Mouse (Mus musculus) embryo, embryonic 11.5 days (tissue): ENCODE measurements at regions not wholly inside any gene's neighbourhood (a gene's known extent, or its start where the extent isn't known, plus 50 kb on each side); places are given as distances from the start of the nearest gene placed in this dataset.
"Not testable (repeated sequence)": the region's sequence is repeated elsewhere in the genome, so short reads cannot be mapped to it uniquely, and the experiment has no call there.

Experiments
- DNase-seq: peaks from one replicate; pipeline ENCODE4 v3.0.0-alpha.2; 2012; ENCODE audit warnings: low read depth, low spot score

DNA sequence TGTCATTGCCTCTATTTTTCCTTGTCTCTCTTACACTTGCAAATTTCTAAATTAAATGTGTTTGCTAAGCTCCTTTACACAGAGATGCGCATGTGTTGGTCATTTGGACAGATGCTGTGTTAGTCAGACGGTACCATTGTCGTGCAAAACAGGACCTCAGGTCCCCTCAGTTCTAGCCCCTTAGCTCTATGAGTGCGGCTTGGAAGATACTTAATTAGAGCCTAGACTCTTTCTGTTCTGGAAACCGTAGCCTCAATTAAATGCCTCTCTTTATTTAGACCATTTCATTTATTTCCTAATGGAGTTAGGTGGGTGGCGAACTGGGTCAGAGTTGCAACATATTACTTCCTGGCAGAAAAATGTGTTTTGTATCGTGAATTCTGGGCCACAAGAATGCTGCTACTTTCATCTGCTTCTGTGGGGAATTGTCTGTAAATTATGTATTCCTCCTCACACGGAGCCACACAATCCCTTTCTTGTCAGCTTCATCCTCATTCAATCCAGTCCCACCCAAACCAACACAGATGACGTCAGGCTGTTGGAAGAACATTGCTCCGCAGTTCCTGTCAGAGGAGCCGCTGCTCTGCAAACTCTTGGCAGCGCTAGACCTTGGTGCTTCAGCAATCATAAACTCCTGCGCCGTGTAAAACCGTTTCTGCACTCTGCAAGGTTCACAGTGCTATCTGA, 345.4 kb upstream of the Nova1 start:
- peak; percentile 13 for DNase-seq

DNA sequence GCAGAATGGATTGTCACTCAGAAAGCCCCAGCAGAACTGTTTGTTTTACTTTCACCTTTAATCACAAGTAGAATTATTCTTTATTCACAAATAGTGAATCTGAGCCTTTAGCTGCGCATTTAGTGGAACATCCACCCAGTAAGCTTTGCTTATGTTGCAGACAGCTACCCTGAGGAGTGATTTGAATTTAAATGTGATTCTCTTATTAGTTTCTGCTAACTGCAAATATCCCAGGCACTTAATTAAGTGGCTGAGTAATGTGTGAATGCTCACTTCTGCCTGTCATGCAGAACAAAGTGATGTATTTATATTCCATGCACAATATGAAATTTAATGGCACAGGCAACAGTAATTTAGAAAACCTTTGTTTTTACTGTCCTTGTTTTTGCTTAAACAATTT, 344.4 kb upstream of the Nova1 start:
- DNase-seq = no peak

DNA sequence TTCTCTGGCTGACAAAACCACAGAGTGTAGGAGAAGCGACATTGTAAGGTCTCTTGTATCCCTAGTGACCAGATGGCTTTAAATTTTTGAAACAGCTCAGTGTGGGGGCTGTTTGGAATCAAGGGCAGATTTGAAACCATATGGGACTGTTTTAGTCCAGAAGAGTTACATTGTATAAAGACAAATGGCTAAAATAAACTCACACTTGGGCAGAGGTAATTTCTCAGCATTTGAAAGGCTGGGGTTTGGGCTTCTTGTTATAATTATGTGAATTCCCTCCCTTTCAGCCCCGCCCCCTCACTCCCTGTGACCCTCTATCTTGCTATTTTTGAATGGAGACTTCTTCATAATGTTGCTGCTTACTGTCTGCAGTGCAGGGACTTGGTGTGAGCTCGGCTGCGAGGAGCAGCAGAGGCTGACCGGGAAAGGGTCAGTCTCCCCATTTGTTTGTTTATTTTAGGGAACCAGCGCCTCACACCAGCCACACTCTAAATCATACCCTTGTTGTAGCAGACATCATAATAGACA, 344.0 kb upstream of the Nova1 start:
- DNase-seq = peak; percentile 24

DNA sequence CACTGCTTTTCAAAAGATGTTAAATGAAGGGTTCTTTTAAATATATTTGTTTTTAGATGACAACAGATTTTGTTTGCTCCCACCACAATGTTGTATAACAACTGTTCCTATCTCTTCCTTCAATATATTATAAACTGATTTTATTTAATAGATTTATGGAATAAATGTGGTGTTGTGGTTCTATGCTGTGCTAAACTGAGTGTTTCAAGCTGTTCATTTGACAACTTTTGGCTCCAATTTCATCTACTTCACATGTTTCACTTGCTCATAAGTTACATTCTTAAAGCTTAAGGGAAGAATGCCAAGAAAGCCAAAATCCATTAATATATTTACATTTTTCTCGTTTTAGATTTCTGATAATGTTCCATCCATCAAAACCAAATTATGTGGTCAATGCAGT, 341.9 kb upstream of the Nova1 start:
- no peak for DNase-seq

DNA sequence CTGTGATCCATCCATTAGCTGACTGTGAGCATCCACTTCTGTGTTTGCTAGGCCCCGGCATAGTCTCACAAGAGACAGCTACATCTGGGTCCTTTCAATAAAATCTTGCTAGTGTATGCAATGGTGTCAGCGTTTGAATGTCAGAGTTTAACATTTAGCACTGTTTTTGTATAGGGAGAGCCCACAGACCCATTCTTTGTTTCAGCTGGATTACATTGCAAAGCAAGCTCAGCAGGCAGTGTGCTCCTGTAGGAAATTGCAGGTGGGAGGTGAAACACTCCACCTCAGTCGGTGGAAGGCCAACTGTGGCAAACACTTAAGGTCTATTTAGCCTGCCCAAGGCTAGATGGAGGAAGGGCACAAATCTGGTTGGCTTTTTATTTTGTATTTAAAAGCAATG, 337.2 kb upstream of the Nova1 start:
- DNase-seq = not testable (repeated sequence)

DNA sequence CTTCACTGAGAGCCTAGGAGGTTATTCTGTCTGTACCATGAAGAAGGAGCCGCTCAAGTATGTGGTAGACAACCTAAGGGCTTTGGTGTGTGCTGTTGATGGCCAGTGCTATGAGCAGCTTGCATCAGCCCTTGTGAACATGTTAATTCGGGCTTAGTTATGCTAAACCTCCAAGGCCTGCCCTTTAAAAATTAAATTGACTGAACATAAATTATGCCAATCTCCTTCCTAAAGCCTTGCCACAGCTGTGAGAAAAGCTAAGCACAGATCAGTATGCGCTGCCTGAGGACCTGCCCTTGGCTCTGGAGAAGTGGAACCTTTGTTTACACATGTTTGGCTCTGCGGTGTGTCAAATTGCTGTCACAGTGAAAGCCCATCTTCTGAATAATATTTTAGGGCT, 321.9 kb upstream of the Nova1 start:
- DNase-seq = no peak

DNA sequence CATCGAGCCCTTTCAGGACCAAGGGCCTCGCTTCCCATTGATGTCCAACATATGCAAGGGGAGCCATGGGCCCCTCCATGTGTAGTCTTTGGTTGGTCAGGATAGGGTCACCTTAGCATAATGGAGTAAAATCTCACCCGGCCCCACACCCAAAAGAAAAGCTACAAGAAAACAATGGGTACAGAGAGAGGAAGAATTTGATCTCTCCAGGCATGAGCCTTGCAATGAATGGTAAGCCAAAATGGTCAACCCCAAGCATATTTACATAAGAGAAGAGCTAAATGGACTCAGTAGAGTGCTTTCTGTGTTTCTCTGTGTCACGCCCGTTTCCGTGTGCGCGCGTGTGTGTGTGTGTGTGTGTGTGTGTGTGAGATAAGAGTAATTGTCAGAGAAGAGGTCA, 311.1 kb upstream of the Nova1 start:
- no peak for DNase-seq

DNA sequence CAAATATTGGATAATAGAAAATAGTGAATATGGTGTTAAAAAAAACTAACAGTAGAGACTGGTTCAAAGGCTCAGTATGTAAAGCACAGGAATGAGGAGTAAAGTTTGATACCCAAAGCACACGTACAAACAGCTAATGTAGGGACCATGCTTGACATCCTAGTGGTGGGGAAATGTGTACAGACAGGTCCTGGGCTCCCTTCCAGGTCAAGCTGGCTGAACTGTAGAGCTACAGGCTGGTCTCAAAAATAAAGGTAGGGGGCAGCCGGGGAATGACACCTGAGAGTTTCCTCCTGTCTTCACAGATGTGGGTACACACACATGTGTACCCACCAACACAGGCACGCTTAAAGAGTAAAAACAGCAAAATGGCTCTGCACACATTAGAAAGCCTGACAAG, 309.9 kb upstream of the Nova1 start:
- DNase-seq = no peak

DNA sequence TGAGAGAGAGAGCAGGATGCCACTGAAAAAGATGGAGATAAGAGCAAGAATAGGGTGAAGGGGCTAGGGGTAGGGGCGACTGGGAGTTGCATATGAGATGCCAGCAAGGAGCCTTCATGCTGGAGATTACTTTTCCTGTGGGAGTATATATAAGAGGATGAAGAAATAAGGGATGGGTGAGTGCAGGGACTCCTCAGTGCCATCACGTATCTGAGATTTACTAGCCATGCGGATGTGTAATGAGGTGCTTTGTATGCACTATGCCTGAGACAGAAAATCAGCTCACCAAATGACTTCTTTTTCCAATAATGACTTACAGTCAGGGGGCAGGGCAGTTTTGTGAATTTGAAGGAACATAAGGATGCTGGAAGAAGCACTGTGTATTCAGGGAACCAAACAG, 302.7 kb upstream of the Nova1 start:
- no peak for DNase-seq

DNA sequence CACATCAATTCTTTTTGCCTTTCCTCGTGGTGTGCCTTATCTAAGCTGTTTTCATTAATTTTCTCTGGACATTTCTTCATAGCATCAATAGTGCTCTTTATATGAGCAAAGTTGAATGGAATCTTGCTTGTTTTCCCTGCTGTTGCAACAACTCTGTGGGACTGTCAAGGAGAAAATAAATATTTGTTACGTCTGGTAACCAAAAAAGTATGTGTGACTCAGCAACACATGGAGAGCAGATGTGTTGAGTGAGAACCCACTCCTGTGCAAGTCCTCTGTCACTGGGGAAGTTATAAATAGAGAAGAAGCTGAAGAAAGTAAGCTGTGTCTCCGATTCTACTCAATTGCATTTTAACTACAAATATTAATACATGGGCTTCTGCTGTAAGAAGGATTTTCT, 298.8 kb upstream of the Nova1 start:
- no peak for DNase-seq

DNA sequence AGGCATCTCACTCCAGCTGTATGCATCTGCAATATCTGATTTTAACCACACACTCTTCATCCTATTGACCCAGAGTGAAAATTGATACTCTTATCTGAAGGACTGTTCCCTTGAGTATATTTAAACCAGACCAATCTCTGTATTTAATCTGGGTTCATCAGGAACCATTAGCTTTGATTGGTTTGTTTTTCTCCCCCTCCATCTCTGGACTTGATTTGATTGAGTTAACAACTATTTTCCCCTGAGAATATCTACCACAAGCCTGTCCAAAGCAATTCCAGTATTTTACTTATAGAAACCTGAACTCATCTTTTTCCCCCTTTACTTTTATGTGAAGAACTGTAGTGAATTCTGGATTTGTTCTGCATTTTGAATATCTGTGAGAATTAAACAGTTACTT, 270.5 kb upstream of the Nova1 start:
- no peak for DNase-seq

DNA sequence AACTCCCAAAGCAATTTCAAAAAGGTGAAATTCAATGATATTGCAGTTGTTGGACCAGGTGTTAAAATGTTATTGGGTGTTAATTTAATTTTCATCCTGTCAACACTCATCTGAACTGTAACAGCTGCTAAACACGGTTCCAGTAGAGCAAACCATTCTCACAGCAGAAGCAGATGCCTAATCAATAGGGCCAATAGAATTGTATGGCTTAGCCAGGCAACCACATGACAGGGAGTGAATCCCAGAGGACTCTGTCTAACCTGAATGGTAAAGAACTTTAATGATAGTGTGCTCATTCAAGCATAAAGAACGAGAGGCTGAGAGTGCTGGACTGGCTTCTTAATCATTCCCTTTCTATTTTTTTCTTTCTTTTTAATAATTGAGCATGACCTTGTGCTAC, 256.2 kb upstream of the Nova1 start:
- no peak for DNase-seq

DNA sequence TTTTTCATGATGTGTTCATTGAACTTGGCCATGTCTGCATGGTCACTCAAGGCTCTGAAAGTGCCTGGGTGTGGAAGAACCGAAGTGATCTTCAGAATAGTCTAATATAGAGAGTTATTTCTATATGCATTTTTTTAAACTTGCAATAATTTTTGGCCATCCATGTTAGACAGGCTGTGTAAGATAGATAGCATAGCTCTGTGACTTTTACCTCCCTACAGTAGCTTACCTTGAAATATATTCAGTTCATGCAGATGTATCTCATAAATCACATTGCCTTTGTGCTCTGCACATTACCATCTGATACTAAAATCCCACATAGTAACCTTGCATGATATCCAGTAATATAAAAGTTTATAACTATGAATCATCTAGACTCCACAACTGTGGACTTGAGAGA, 233.7 kb upstream of the Nova1 start:
- DNase-seq = no peak

DNA sequence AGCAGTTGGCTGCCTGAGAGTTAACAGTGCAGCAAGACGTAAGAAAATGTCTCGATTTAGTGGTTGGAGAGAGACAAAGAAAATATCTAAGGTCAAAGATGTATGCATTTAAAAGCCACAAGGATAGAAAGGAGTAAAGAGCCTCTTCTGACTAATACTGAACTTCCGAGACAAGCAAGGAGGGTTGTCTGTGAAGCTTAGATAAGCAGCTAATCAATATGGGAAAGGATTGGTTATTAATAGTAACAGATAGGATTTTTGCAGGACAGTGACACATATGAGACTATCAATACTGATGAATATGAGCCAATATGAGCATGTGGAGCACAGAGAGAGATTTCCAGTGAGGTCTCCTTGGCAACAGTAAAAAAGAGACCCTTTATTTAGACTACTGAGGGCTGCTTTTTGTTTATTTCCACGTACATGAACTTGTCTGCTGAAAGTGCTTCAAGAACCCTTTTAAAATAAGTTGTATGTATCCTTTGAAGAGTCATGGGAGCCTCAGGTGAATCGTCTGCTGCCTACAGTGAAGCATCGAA, 202.2 kb upstream of the Nova1 start:
- no peak for DNase-seq

DNA sequence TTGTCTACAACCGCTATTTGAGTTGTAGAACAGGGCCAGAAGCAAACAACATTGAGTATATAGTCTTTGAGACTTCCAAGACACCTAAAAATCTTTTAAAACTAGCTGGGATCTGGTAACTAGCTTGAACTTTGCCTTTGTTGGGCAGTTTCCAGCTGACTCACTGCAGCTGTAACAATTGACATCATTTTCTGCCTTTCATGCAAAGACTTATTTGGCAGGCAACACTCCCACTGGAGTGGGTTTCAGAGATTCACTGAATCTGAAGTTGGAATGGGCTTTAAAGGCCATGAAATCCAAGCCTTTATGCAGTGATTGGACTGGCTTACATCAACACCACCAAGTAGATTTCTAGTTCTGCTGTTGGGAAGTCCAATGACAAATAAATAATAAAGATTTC, 173.6 kb upstream of the Nova1 start:
- no peak for DNase-seq

DNA sequence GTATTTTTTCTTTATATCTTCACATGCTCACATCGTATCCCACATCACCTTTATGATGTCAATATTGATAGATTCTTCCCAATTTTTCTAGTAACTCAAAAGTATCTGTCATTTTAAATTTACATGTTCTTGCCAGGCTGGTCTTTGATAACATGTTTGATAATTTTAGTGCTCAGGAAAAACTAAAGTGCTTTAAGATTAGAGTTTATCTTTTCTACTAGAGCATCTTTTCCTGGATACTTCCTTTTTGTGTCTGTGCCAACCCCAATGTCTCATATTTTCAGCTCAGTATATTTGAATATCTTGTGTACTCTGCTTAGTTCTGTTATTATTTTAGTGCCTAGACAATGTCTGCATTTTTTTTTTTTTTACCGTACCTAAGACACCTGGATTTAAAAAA, 170.2 kb upstream of the Nova1 start:
- DNase-seq = no peak

DNA sequence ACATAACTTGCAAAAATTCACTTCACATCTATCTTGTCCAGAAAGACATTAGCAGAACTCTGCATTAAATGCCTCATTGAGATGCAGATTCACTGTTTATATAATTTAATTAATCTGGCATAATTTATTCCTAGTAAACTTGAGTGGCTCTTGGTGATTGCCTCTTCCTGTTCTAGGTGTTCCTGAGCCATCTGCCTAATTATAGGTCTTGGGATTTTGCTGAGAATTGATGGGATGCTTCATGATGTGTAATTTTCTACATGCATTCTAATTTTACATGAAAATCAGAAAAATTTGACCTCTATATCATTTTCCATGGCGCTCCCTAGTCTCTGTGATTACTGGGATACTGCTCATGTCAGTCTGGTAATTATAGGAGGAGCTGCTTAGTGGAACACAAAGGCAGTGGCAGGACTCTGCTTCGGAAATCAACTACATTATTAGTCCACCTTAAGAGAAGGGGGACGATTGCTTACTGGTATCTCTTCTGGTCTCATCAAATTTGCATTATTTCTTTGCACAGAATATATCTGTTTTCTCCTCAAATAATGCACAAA, 131.6 kb upstream of the Nova1 start:
- no peak for DNase-seq

DNA sequence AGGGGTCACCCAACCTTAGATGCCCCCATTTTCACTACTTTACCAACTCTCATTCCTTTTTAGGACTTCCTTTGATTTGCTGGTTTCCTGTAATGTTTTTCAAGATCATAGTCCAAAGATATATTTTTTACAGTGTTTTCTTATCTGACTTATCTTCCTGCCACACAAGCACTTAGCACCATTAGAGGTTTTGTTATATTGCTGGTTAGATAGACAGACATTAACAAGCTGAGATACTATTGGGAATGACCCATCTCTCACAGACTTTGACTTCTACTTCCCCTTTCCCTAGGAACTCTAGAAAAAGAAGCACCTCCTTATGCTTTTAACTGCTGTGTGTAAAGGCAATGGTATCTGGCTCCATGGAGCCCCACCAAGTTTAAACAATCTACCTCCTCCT, 127.0 kb upstream of the Nova1 start:
- no peak for DNase-seq

DNA sequence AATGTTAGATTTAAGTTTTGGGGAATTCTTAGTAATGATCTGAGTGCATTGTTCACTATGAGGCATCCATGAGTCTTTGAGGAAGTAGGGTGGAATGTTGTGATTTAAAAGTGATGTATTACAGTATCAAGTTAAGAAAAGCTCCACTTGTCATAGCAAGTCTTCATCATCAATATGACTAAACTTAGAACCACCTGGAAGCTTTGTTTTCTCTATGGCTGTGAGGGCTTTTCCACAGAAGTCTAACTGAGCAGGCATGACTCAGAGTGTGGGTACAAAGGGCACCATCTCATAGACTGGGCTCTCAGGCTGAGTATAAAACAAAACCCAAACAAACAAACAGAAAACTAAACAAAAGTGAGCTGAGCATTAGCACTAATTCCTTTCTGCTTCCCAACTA, 112.4 kb upstream of the Nova1 start:
- no peak for DNase-seq

DNA sequence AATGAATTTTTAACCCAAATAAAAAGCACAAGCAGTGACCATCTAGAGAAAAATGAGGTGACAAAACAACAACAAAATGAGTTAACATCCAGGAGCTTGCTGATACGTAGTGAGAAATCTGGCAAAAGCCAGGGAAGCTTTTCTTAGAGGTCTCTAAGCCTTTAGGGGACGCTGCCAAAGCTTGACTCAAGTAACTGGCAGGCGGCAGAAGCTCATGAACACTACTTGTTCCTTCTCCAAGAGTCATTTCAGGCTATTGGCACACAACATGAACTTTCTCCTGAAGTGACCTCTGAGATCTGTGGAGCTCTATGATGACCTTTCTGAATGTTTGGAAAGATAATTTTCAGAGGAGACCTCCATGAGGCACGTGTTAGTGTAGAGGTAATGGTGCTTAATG, 98.6 kb upstream of the Nova1 start:
- no peak for DNase-seq

DNA sequence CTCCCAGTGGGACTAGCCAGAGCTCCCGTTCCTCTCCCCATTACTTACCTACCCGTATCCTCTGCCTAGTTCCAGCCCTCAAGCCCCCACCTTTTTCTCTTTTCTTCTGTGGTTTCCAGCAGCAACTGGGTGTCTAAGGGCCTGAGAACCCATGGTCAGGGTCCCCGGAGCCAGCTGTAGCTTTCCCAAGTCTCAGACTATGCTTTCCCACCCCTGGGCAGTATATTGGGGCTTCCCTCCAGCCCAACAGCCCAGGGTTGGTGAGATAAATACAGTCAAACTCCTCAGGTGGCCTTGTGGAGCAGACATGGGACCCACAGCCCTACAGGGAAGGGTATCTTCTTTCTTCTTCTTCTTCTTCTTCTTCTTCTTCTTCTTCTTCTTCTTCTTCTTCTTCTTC, 59.4 kb upstream of the Nova1 start:
- DNase-seq = no peak

DNA sequence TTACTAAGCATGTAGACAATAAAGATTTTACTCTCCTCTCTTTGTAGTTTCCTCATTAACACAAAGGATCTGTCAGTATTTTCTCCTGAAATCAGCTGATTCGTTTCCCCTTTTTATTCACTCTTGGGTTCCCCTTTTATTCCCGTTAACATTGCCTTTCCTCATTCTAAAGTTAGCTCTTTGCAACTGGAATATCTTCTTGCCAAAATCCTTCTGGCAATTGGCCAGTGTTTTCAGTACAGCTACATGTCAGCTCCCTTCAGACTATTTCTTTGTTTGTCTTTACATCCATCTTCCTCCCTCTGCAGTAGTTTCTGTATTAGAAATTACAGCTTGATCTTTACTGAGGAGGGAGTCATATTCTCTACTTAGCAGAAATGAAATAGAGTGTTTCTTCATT, 51.4 kb upstream of the Nova1 start:
- no peak for DNase-seq
